Mouse (Mus musculus) midbrain, embryonic 12.5 days (tissue): ENCODE measurements around the gene Olfr209. TPM values are rescaled to one million over a fixed set of nuclear protein-coding genes. Genes with fewer than 3 reads are reported as not detected.

Experiments
- ATAC-seq: fragments of 200-750 bp; cut with Nextera tagmentation; 2 replicates; pipeline ENCODE4 v1.8.0; 2017; ENCODE audit warnings: low read depth, moderate TSS enrichment, moderate library complexity; ENCODE audit not compliant: low FRiP score
- H3K27ac ChIP-seq: fragments of 300-500 bp; sonication (generic); replicated peaks from 2 replicates; pipeline ENCODE4 v1.5.1; 2016; ENCODE audit warnings: mild to moderate bottlenecking
- H3K27me3 ChIP-seq: fragments of 300-500 bp; sonication (generic); 2 replicates; pipeline ENCODE4 v1.6.1; 2016; ENCODE audit warnings: mild to moderate bottlenecking
- H3K36me3 ChIP-seq: fragments of 300-500 bp; sonication (generic); 2 replicates; pipeline ENCODE4 v1.6.1; 2016
- H3K4me1 ChIP-seq: fragments of 300-500 bp; sonication (generic); 2 replicates; pipeline ENCODE4 v1.6.1; 2016
- H3K4me2 ChIP-seq: fragments of 300-500 bp; sonication (generic); replicated peaks from 2 replicates; pipeline ENCODE4 v1.6.1; 2016; ENCODE audit warnings: mild to moderate bottlenecking, moderate library complexity
- H3K4me3 ChIP-seq: fragments of 300-500 bp; sonication (generic); 2 replicates; pipeline ENCODE4 v1.5.1; 2016; ENCODE audit warnings: mild to moderate bottlenecking
- H3K9ac ChIP-seq: fragments of 300-500 bp; sonication (generic); replicated peaks from 2 replicates; pipeline ENCODE4 v1.6.1; 2016; ENCODE audit warnings: mild to moderate bottlenecking, moderate library complexity
- H3K9me3 ChIP-seq: fragments of 300-500 bp; sonication (generic); 2 replicates; pipeline ENCODE4 v1.6.1; 2016; ENCODE audit warnings: mild to moderate bottlenecking
- polyA plus RNA-seq: library from polyadenylated mRNA; unstranded; fragments of >200 nt; fragmentation: Nextera tagmentation; extraction: Ambion mirVana; gene quantifications from 2 replicates; pipeline ENCODE4 v1.2.1, GENCODE M21; 2016

The Olfr209 gene
- polyA plus RNA-seq, 1 experiment from 2014 or later, result not detected

- H3K9ac ChIP-seq, result no peak within 1 kb of the TSS
- no peak for ATAC-seq
- no peaks in the 10 kb centered on the region for H3K36me3 ChIP-seq
- no peak within 1 kb of the TSS for H3K27ac ChIP-seq
- H3K4me3 ChIP-seq, result no peak within 1 kb of the TSS
- no peak within 1 kb of the TSS for H3K4me2 ChIP-seq
- no peaks in the 10 kb centered on the region for H3K4me1 ChIP-seq
- no peaks in the 10 kb centered on the region for H3K9me3 ChIP-seq
- H3K27me3 ChIP-seq, result no peaks in the 10 kb centered on the region
These were observed 45.6 kb downstream of the Olfr209 start, which contains the start of gene Olfr204 for GRCm38 (mm10) chr16:59318148-59318547. Gene Olfr204 (minus strand): TSS chr16:59318248.

Other genes with a start within 250 kb of the Olfr209 start
- not detected in 2 replicates for gene Olfr194, start 242.9 kb downstream of the Olfr209 start, polyA plus RNA-seq
- not detected in 2 replicates for gene Olfr195, start 216.9 kb downstream of the Olfr209 start, polyA plus RNA-seq
- gene Olfr196, start 193.5 kb downstream of the Olfr209 start, polyA plus RNA-seq, result not detected in 2 replicates
- gene Olfr198, start 160.5 kb downstream of the Olfr209 start, polyA plus RNA-seq, result not detected in 2 replicates
- gene Olfr199, start 144.2 kb downstream of the Olfr209 start, polyA plus RNA-seq, result not detected in 2 replicates
- gene Olfr201, start 91.4 kb downstream of the Olfr209 start, polyA plus RNA-seq, result not detected in 2 replicates
- not detected in 2 replicates for gene Olfr202, start 77.2 kb downstream of the Olfr209 start, polyA plus RNA-seq
- not detected in 2 replicates for gene Olfr203, start 65.1 kb downstream of the Olfr209 start, polyA plus RNA-seq
- not detected in 2 replicates for gene Olfr204, start 45.7 kb downstream of the Olfr209 start, polyA plus RNA-seq
- gene Olfr205, start 32.9 kb downstream of the Olfr209 start, polyA plus RNA-seq, result not detected in 2 replicates
- gene Olfr206, start 14.7 kb downstream of the Olfr209 start, polyA plus RNA-seq, result not detected in 2 replicates
- gene Gabrr3, start 43.3 kb upstream of the Olfr209 start, polyA plus RNA-seq, result 0.27 and 0.35 TPM in 2 replicates
- 19.3 and 19.9 TPM in 2 replicates for gene Riox2, start 107.8 kb upstream of the Olfr209 start, polyA plus RNA-seq
- 5.5 and 5.7 TPM in 2 replicates for gene Crybg3, start 237.0 kb upstream of the Olfr209 start, polyA plus RNA-seq